Mouse (Mus musculus) kidney, adult 2 months (tissue): Measurements from ENCODE around the gene Npr1.

Experiments
- CTCF ChIP-seq: fragments of 200-500 bp; conservative IDR thresholded peaks from 2 replicates; pipeline ENCODE4 v1.5.1; 2011; ENCODE audit warnings: low read depth, mild to moderate bottlenecking, control low read depth, low read length, moderate library complexity, mixed read lengths; ENCODE audit not compliant: insufficient read depth, insufficient read length
- POLR2A ChIP-seq: fragments of 200-500 bp; IDR thresholded peaks from one replicate; pipeline ENCODE4 v1.6.1; 2011; ENCODE audit warnings: low read depth, low read length, control low read depth

GRCm38 (mm10) chr3:90475151-90475830 lies 9.6 kb upstream of the Npr1 start:
- TF ChIP-seq CTCF (no peak), POLR2A (no peak)
